Mouse (Mus musculus) liver, embryonic 18 days (tissue): ENCODE measurements around the gene Lmod3. TPM values are rescaled to one million over a fixed set of nuclear protein-coding genes. Genes with fewer than 3 reads are reported as not detected.

ENCODE experiments used
- polyA plus RNA-seq: library from polyadenylated mRNA; depleted of rRNA; stranded (reverse); fragments of >200 nt; gene quantifications from 2 replicates; pipeline ENCODE4 v1.2.3, GENCODE M21; 2012; rRNA removed

Lmod3 gene
- polyA plus RNA-seq = 0.02 and 0.05 TPM in 2 replicates

GRCm38 (mm10) chr6:97252711-97253221, at the start of gene Lmod3:
Lmod3 (minus strand) TSS chr6:97252759.

GRCm38 (mm10) chr6:97210191-97210961, 42.2 kb downstream of the Lmod3 start, which contains the start of gene Arl6ip5:
Arl6ip5 (plus strand) TSS chr6:97210689.

GRCm38 (mm10) chr6:97205439-97205885, 47.1 kb downstream of the Lmod3 start, which contains the start of gene Uba3:
Uba3 (minus strand) TSS chr6:97205647.

Other genes with a start within 250 kb of the Lmod3 start
- gene Fam19a4, start 192.3 kb downstream of the Lmod3 start, polyA plus RNA-seq = not detected in 2 replicates
- gene Eogt, start 103.6 kb downstream of the Lmod3 start, polyA plus RNA-seq = 2.9 and 3.4 TPM in 2 replicates
- gene Tmf1, start 73.6 kb downstream of the Lmod3 start, polyA plus RNA-seq = 1.5 and 1.7 TPM in 2 replicates
- gene Uba3, start 47.1 kb downstream of the Lmod3 start, polyA plus RNA-seq = 25.6 and 26.4 TPM in 2 replicates
- gene Arl6ip5, start 42.1 kb downstream of the Lmod3 start, polyA plus RNA-seq = 27.1 and 28.3 TPM in 2 replicates